Mouse (Mus musculus) kidney, postnatal 0 days (tissue): ENCODE results near the gene Kmt2c. TPM values are rescaled to one million over a fixed set of nuclear protein-coding genes. Genes with fewer than 3 reads are reported as not detected.

Experiments used
- ATAC-seq: fragments of 200-750 bp; cut with Nextera tagmentation; replicated peaks from 2 replicates; pipeline ENCODE4 v1.8.0; 2017; ENCODE audit warnings: low read depth, moderate number of reproducible peaks, moderate TSS enrichment, moderate library complexity; ENCODE audit not compliant: low FRiP score
- DNase-seq: peaks from one replicate; pipeline ENCODE4 v3.0.0-alpha.2; 2016; ENCODE audit warnings: low spot score
- H3K27ac ChIP-seq: fragments of 300-500 bp; sonication (generic); 2 replicates; pipeline ENCODE4 v1.5.1; 2014; ENCODE audit warnings: mild to moderate bottlenecking
- H3K27me3 ChIP-seq: fragments of 300-500 bp; sonication (generic); 2 replicates; pipeline ENCODE4 v1.6.1; 2014; ENCODE audit warnings: low read length, mixed read lengths; ENCODE audit not compliant: insufficient read depth
- H3K36me3 ChIP-seq: fragments of 300-500 bp; sonication (generic); 2 replicates; pipeline ENCODE4 v1.6.1; 2014; ENCODE audit warnings: low read length, mixed read lengths; ENCODE audit not compliant: insufficient read depth
- H3K4me1 ChIP-seq: fragments of 300-500 bp; sonication (generic); replicated peaks from 2 replicates; pipeline ENCODE4 v1.6.1; 2014; ENCODE audit warnings: antibody characterized with exemption, low read length, mixed read lengths; ENCODE audit not compliant: insufficient read depth
- H3K4me2 ChIP-seq: fragments of 300-500 bp; sonication (generic); 2 replicates; pipeline ENCODE4 v1.6.1; 2014; ENCODE audit warnings: mild to moderate bottlenecking, low read length, moderate library complexity, mixed read lengths
- H3K4me3 ChIP-seq: fragments of 300-500 bp; sonication (generic); replicated peaks from 2 replicates; pipeline ENCODE4 v1.5.1; 2014; ENCODE audit warnings: low read depth, low read length
- H3K9ac ChIP-seq: fragments of 300-500 bp; sonication (generic); 2 replicates; pipeline ENCODE4 v1.6.1; 2014; ENCODE audit warnings: low read depth, low read length
- H3K9me3 ChIP-seq: fragments of 300-500 bp; sonication (generic); replicated peaks from 2 replicates; pipeline ENCODE4 v1.6.1; 2016; ENCODE audit warnings: low read length, inconsistent platforms, mixed read lengths
- CTCF ChIP-seq: IDR thresholded peaks from 2 replicates; pipeline ENCODE4 v1.5.1; 2016; ENCODE audit warnings: antibody characterized with exemption, low read depth, mild to moderate bottlenecking, moderate library complexity
- WGBS: fragments of 180-500 bp; shearing (Covaris S2); extraction: QIAGEN DNeasy Blood & Tissue Kit; methylation state at CpG from one replicate; pipeline ENCODE4 v1.1.7; 2014; 5-methylcytosine and 5-hydroxymethylcytosine counted together
- polyA plus RNA-seq: library from polyadenylated mRNA; unstranded; fragments of >200 nt; fragmentation: Nextera tagmentation; extraction: Ambion mirVana; gene quantifications from 2 replicates; pipeline ENCODE4 v1.2.1, GENCODE M21; 2015

Gene Kmt2c
- polyA plus RNA-seq: 9.7 and 10.0 TPM in 2 replicates

GRCm38 (mm10) chr5:25498346-25498820 lies at the start of gene Kmt2c:
TSS of gene Kmt2c (minus strand) at chr5:25498783.
- Histone ChIP-seq H3K27ac (peak within 1 kb of the TSS; percentile 100), H3K27me3 (no peaks in the 10 kb centered on the region), H3K36me3 (no peaks in the 10 kb centered on the region), H3K4me1 (no peaks in the 10 kb centered on the region; the same call in 1 of the 2 replicates), H3K4me3 (peak within 1 kb of the TSS; percentile 100), H3K9me3 (no peaks in the 10 kb centered on the region), H3K9ac (peak within 1 kb of the TSS; percentile 97), H3K4me2 (peak within 1 kb of the TSS; percentile 76)
- DNase-seq: no peak
- under 1% methylated on average over 25 of the region's 54 CpGs for WGBS
- no peak for TF ChIP-seq CTCF
- ATAC-seq: no peak

- DNase-seq: no peak
- no peak overlapping the region for H3K4me2 ChIP-seq
These were observed 48.3 kb upstream of the Kmt2c start for GRCm38 (mm10) chr5:25546912-25547311.

GRCm38 (mm10) chr5:25544566-25544965 lies 46.0 kb upstream of the Kmt2c start:
- Histone ChIP-seq H3K9me3 (no peaks in the 10 kb centered on the region), H3K27me3 (no peaks in the 10 kb centered on the region), H3K4me1 (no peaks in the 10 kb centered on the region), H3K4me2 (no peak overlapping the region), H3K4me3 (no peak overlapping the region), H3K27ac (no peak overlapping the region), H3K9ac (no peak overlapping the region), H3K36me3 (no peaks in the 10 kb centered on the region)
- no peak for TF ChIP-seq CTCF
- ATAC-seq (no peak), DNase-seq (no peak)
- 81% methylated on average over 5 of the region's 5 CpGs for WGBS

More at GRCm38 (mm10) chr5:25546912-25547311, 48.3 kb upstream of the Kmt2c start:
- no peak for ATAC-seq
- Histone ChIP-seq H3K4me1 (no peaks in the 10 kb centered on the region), H3K4me3 (no peak overlapping the region), H3K36me3 (no peaks in the 10 kb centered on the region), H3K27me3 (no peaks in the 10 kb centered on the region), H3K9me3 (no peaks in the 10 kb centered on the region), H3K9ac (no peak overlapping the region), H3K27ac (no peak overlapping the region)
- 100% methylated on average over 2 of the region's 2 CpGs for WGBS
- TF ChIP-seq CTCF: no peak

DNA sequence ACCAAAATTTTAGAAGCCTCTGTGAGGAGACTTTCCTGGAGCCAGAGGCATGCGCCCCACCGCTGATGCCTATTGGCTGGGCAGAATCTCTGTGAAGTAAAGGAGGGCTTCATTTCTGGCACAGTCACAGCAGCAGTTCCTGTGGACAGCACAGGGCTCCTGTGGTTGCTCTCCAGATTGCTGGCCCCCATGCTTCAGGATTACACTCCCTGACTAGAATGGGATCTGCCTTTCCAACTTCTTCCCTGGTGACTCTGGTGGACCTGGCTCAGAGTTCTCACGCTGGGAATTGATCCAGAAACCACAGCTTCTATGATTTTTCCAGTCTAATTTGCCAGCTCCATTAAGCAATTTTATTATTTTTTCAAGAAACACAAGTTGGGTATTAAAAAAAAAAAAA lies 45.5 kb upstream of the Kmt2c start:
- H3K27ac ChIP-seq: no peak overlapping the region
- H3K27me3 ChIP-seq: no peaks in the 10 kb centered on the region
- no peak for DNase-seq
- H3K4me1 ChIP-seq: no peaks in the 10 kb centered on the region
- H3K4me2 ChIP-seq: no peak overlapping the region
- H3K4me3 ChIP-seq: no peak overlapping the region
- H3K9me3 ChIP-seq: no peaks in the 10 kb centered on the region
- no peak for TF ChIP-seq CTCF
- no peak for ATAC-seq
- H3K36me3 ChIP-seq: no peaks in the 10 kb centered on the region
- 89% methylated on average over 3 of the region's 3 CpGs for WGBS
- no peak overlapping the region for H3K9ac ChIP-seq

DNA sequence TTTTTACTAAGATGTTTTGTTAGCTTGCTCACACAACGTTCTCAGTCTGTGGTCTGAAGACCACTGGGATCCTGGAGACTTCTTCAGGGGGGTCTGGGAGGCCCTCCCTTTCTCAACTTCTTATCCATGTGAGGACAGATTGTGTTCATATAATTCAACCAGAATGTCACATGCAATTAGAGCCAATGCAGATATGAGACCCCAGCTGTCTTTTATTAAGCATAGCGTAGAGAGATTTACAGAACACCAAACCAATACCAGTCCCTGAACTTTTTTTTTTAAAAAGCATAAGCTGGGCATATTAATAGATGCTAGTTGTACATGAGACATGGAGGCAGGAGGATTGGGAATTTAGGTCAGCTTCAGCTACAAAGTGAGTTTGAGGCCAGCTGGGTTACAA lies 43.1 kb upstream of the Kmt2c start:
- no peak overlapping the region for H3K4me3 ChIP-seq
- ATAC-seq: no peak
- WGBS: 71% methylated on average over 2 of the region's 2 CpGs
- H3K9ac ChIP-seq: no peak overlapping the region
- H3K27ac ChIP-seq: no peak overlapping the region
- no peaks in the 10 kb centered on the region for H3K9me3 ChIP-seq
- no peaks in the 10 kb centered on the region for H3K4me1 ChIP-seq
- DNase-seq: no peak
- no peak overlapping the region for H3K4me2 ChIP-seq
- no peaks in the 10 kb centered on the region for H3K36me3 ChIP-seq
- TF ChIP-seq CTCF: no peak
- H3K27me3 ChIP-seq: no peaks in the 10 kb centered on the region

GRCm38 (mm10) chr5:25540921-25541320 lies 42.3 kb upstream of the Kmt2c start:
- H3K4me2 ChIP-seq: no peak overlapping the region
- no peak overlapping the region for H3K27ac ChIP-seq
- H3K4me1 ChIP-seq: no peaks in the 10 kb centered on the region
- whole genome bisulfite sequencing: 67% methylated on average over 3 of the region's 3 CpGs
- no peak for TF ChIP-seq CTCF
- no peaks in the 10 kb centered on the region for H3K36me3 ChIP-seq
- ATAC-seq (no peak), DNase-seq (no peak)
- no peaks in the 10 kb centered on the region for H3K9me3 ChIP-seq
- no peak overlapping the region for H3K9ac ChIP-seq
- H3K4me3 ChIP-seq: no peak overlapping the region
- H3K27me3 ChIP-seq: no peaks in the 10 kb centered on the region

DNA sequence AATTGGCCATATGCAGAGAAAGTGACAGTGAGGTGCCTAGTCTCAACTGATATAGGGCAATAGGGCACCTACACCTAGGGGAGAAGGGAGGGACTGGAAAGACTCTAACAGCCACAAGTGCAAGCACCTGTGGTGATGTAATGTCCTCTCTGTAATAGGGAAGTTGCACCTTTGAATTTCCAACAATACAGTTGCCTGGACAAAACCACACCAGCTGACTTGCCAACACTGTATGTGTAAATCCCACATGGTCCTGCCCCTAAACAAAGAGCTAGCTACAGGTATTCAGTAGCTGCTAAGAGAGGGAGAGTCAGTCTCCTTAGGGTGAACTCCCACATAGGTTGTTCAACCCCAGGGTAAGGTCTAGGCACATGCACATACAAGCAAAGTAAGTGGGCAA lies 41.8 kb upstream of the Kmt2c start:
- no peak for TF ChIP-seq CTCF
- DNase-seq: no peak
- H3K9ac ChIP-seq: no peak overlapping the region
- H3K4me2 ChIP-seq: no peak overlapping the region
- H3K27ac ChIP-seq: no peak overlapping the region
- H3K36me3 ChIP-seq: no peaks in the 10 kb centered on the region
- no peak for ATAC-seq
- no peak overlapping the region for H3K4me3 ChIP-seq
- H3K27me3 ChIP-seq: no peaks in the 10 kb centered on the region
- no peaks in the 10 kb centered on the region for H3K9me3 ChIP-seq
- no peaks in the 10 kb centered on the region for H3K4me1 ChIP-seq
